Mouse (Mus musculus): Measurements from ENCODE around the gene Gm45261. TPM values are rescaled to one million over a fixed set of nuclear protein-coding genes. Genes with fewer than 3 reads are reported as not detected.

Gm45261 gene
- total RNA-seq (2021): not detected
- long read RNA-seq, experiment 1: 0 reads
- long read RNA-seq, experiment 2: 0 reads

- no peak for DNase-seq (ENCODE audit: low spot score)
Observed at GRCm38 (mm10) chr1:80461348-80461747, at the start of gene Gm45261. TSS of gene Gm45261 (minus strand) at chr1:80461448.

- no peak for DNase-seq (ENCODE audit: low spot score)
Observed at GRCm38 (mm10) chr1:80504757-80505156, 43.5 kb upstream of the Gm45261 start.

DNA sequence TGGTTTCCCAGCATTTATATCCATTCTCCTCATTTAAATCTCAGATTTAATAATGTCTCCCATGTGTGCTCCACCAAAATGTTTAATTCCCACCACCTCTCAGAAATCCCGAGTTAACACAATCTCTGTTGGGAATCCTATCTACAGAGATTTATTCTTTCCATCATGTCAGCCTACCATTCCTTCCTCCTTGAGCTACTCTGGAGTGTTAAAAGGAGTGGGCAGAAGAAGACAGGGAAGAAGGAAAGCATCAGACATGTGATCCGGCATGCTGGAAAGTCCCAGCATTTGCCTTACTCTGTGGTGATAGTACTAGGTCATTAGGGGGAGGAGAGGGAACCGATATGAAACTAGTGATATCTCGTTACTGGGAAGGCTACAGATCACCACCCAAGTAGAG lies 42.8 kb upstream of the Gm45261 start:
- no peak for DNase-seq (ENCODE audit: low spot score)

DNA sequence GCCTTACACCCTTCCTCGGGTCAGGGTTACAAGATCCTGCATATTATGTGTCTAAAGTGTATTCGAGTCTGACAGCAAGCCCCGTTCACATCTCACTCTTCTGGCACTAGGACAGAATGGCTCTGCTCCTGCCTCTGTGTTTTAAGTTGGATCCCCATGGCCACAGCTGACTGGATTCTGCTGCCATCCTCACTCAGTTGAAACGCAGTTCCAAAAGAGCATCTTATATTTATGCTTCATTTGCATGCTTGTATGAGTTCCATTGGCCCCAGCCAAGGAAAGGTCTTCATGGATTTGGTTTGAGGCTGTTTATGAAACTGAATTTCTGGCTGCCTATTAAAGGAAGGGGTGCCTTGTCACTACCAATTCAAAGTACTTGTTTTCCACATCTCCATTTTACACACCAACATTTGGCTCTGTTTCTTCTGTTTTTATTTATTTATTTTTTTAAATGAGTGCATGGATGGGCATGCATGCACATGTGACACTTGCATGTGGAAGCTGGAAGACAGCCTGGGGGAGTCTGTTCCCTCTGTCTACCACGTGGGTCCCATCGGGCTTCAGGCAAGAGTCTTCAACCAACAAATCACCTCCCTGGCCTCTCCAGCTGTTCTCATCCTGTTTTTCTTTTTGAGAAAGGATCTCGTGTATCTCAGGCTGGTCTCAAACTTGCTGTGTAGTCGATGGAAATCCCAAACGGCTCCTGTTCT lies 41.4 kb upstream of the Gm45261 start:
- DNase-seq (ENCODE audit: low spot score): no peak

GRCm38 (mm10) chr1:80499264-80499663 lies 38.0 kb upstream of the Gm45261 start:
- DNase-seq (ENCODE audit: low spot score): no peak

GRCm38 (mm10) chr1:80496360-80496759 lies 35.1 kb upstream of the Gm45261 start:
- peak; percentile 17 for DNase-seq (ENCODE audit: low spot score)

DNA sequence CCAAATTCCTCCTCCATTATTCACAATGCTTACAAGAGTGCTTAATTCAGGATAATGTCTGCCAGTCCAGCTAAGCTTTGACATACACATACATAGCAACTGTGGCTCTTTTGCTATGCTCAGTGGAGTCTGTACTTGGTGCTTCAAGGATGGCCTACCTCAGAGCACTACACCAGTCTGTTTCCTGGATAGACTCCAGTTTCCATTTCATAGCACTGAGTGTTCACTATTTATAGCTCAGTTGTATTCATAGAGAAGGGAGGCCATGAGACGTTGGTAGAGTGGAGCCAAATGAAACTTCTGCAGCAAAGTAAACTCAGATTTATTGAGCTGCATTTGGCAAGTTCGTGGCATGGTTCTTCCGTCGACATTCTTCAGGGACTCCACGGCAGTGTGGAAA lies 22.2 kb upstream of the Gm45261 start:
- DNase-seq (ENCODE audit: low spot score): no peak

DNA sequence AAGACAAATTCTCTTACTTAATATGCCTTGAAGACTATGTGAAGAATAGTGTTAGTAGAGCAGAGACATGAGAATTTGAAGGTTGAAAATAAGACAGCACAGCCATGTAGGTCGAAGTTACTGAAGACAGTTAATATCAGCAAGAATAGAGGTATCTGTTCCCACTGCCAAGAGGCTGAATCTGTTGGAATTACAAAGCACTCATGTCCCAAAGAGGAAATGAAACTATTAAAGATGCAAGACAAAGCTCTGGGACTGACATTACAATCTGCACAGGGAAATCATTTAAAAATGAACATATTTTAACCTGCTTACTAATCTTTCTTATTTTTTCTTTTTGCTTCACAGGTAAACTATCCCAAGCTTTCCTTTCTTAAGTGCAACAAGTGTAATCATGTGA lies 13.7 kb upstream of the Gm45261 start:
- DNase-seq (ENCODE audit: low spot score): no peak

GRCm38 (mm10) chr1:80472395-80472794 lies 11.1 kb upstream of the Gm45261 start:
- no peak for DNase-seq (ENCODE audit: low spot score)

DNA sequence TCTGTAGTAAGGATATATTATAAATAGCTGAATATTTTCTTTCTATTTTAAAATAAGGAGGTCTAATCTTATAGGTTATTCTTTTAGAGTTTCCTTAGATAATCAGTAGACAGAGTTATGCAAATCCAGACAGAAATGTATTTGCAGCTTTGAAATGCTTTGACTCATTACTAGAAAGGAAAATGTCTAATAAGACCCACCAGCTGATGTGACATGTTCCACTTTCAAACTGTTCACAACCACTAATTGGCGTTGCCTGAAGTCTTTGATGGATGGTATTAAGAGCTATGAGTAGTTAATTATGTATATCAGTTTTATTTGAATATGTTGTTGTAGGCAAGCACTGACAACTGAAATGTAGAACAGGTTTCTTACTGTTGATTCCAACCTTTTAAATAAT lies 1.3 kb downstream of the Gm45261 start:
- no peak for DNase-seq (ENCODE audit: low spot score)

DNA sequence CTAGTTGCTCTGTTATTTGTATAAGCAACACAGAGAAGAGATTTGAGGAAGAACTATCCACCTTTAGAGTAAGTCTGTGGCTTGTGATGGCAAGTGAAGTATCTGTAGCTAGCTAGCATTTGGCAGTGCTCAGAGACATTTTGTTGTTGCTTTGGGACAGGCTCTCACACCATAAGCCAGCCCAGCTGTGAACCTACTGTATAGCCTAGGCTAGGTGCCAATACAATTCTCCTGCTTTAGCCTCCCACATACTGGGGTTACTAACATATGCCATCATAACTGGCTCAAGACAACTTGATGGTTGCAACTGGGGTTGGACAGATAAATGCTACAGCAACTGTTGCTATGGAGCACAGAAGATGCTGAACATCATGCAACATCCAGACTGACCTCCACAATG lies 1.8 kb downstream of the Gm45261 start:
- no peak for DNase-seq (ENCODE audit: low spot score)

- DNase-seq (ENCODE audit: low spot score): no peak
Observed at GRCm38 (mm10) chr1:80453971-80454370, 7.3 kb downstream of the Gm45261 start.

DNA sequence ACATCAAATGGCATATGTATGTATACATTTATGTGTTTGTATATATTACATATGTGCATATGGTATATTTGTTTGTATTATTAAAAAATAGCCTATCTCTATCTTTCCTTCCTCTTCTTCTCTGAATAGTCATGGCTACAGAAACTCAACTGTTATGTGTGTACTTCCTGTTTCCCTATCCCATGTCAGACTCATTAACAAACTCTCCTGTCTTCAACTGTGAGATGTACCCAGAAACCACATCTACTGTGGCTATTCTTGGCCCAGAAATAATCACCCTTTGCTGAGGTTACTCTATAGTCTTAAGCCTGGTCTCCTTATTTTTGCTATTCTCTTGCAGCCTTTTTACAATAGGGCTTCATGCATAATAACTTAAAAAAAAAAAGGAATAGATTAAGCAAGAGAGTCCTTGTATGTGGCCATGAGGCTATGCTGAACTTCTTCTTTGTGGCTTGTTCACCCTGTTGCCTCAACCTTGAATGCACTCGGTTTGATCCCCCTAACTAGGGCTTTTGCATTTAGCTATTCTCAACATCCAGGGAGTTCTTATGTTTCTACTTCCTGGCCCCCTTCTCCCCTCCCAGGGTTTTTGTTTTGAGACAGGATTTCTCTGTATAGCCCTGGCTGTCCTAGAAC lies 9.2 kb downstream of the Gm45261 start:
- no peak for DNase-seq (ENCODE audit: low spot score)

- no peak for DNase-seq (ENCODE audit: low spot score)
Observed at GRCm38 (mm10) chr1:80447554-80447953, 13.7 kb downstream of the Gm45261 start.

GRCm38 (mm10) chr1:80440911-80441310 lies 20.3 kb downstream of the Gm45261 start:
- no peak for DNase-seq (ENCODE audit: low spot score)

DNA sequence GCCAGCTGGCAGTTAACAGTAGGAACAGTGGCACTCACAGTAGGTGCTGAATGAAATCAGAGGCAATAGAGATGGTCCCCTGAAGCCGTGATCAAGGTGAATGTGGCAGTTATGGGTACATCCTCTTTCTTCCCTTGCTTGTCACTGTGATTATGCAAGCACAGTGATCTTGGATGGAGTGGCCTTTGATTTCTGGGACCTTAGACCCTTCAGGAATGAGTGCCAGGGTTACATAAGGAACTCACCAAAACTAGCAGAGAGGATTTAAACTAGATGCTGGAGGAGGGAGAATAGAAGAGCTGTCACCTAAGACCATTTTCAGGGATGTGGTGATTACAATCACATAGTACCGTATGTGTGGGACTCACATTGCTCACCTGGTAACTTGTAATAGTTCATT lies 22.7 kb downstream of the Gm45261 start:
- DNase-seq (ENCODE audit: low spot score): no peak

- no peak for DNase-seq (ENCODE audit: low spot score)
Observed at GRCm38 (mm10) chr1:80427946-80428345, 33.3 kb downstream of the Gm45261 start.

GRCm38 (mm10) chr1:80427425-80427824 lies 33.8 kb downstream of the Gm45261 start:
- no peak for DNase-seq (ENCODE audit: low spot score)

DNA sequence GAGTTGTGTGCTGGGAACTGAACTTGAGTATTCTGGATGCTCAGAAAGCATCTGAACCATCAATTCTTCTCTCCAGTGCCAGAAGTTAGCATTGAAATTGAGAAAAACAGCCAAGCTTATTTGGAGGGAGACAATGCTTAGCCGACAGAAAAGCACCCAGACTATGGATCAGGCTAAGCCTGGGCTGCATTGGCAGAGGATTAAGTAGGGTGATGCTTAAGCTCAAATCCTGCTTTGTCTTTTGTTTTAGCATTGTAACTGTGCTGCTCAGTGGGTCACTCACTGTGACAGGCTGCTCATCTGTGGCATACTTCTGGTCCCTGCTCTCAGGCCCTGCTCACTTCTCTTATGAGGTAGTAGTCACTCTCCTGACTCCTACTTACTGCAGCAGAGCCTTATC lies 36.6 kb downstream of the Gm45261 start:
- no peak for DNase-seq (ENCODE audit: low spot score)

- peak; percentile 4 for DNase-seq (ENCODE audit: low spot score)
Observed at GRCm38 (mm10) chr1:80418321-80419045, 42.8 kb downstream of the Gm45261 start.

DNA sequence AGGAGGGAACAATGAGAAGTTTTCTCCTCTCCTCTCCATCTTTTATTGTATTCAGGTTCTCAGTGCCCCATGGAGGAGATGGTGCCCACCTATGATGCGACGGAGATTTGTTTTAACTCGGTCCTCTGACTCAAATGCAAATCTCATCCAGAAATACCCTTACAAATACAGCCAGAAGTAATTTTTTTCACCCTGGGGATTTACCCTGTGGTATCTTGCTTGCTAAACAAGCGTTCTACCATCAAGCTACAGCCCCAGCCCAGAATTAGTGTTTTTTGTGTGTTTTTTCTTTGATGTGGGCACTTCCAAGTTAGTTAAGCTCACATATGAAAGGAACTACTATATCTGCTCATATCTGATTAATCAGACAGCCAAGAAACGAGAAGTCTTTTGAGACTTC lies 44.9 kb downstream of the Gm45261 start:
- DNase-seq (ENCODE audit: low spot score): no peak

- no peak for DNase-seq (ENCODE audit: low spot score)
Observed at GRCm38 (mm10) chr1:80412521-80412920, 48.7 kb downstream of the Gm45261 start.
